Mouse (Mus musculus) C3H10T1/2 (cell line): ENCODE measurements around the gene Nsun2. TPM values are rescaled to one million over a fixed set of nuclear protein-coding genes. Genes with fewer than 3 reads are reported as not detected.

Experiments
- polyA plus RNA-seq, 2 experiments: library from polyadenylated mRNA; unstranded; fragments of >200 nt; fragmentation: generic; extraction: Trizol; gene quantifications; one replicate each; pipeline ENCODE4 v1.2.1; 2012; ENCODE audit warnings: missing spikeins in 2 of 2

Gene Nsun2
- polyA plus RNA-seq: 10 to 100 TPM; 12.4 to 34.9 TPM

GRCm38 (mm10) chr13:69533405-69534333, at the start of gene Nsun2:
Nsun2 (plus strand) TSS chr13:69533746.

DNA sequence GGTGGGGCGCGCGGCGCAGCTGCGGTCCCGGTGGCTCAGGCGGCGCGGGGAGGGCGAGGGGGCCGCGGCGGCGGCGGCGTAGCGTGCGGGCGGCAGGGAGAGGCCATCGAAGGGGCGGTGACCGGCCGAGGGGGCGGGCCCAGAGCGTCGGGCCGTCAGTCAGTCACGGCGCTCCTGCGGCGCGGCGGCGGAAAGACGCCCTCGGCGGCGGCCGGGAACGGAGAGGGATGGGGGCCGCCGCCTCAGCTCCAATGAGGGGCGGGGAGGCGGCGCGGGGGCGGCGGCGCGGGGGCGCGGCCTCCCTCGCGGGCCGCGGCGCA, 748 bp downstream of the Nsun2 start, which contains the start of gene Tent4a:
Gene Tent4a, minus strand, starts transcription at position 284 of the 320 bp plus-strand sequence.

GRCm38 (mm10) chr13:69611398-69612174, 78.0 kb downstream of the Nsun2 start, which contains the start of gene Srd5a1:
Srd5a1 (minus strand) TSS chr13:69611442.

Other genes with a start within 250 kb of the Nsun2 start
- 10 to 100 TPM in 1 of 2 experiments, 1 to 10 TPM in 1; 4.0 to 16.1 TPM for gene Tent4a, start 871 bp downstream of the Nsun2 start, polyA plus RNA-seq
- gene Srd5a1, start 77.7 kb downstream of the Nsun2 start, polyA plus RNA-seq: 1 to 10 TPM; 1.8 to 5.8 TPM
- not detected for gene Ube2ql1, start 206.1 kb downstream of the Nsun2 start, polyA plus RNA-seq